Comparison of ENCODE assay signal across 26 mouse cellular contexts in genomic region chr1:186630971-186631370, GRCm38 (mm10).
DNase-seq lines count a peak whose midpoint lies in the region; ATAC-seq and TF ChIP-seq lines count a peak whose summit lies in the region.
"Had no signal": no experiment of that assay in that cellular context is flagged by ENCODE, and none has a peak within 500 bp of the region (broad histone marks: within the 10 kb centered on the region; RNA-seq: fewer than 3 reads in every experiment).

No protein-coding gene starts in this region.

- H3K4me2 ChIP-seq in forebrain, embryonic 11.5 days (ENCODE audit: low read depth, low read length, severe bottlenecking), result no peak overlapping the region
- H3K4me2 ChIP-seq in forebrain, embryonic 16.5 days (ENCODE audit: low read length), result no peak overlapping the region
- H3K4me2 ChIP-seq in heart, embryonic 12.5 days, result no peak overlapping the region
- no peak overlapping the region; the same call in 1 of the 2 replicates for H3K4me2 ChIP-seq in heart, postnatal 0 days (ENCODE audit: low read depth, low read length)
- no peak overlapping the region for H3K4me2 ChIP-seq in limb, embryonic 15.5 days
- H3K4me2 ChIP-seq: hindbrain, embryonic 14.5 days; liver, embryonic 13.5 days had no signal

- no peaks in the 10 kb centered on the region for H3K36me3 ChIP-seq in forebrain, embryonic 11.5 days (ENCODE audit: control insufficient read depth, insufficient read depth, low read length)
- H3K36me3 ChIP-seq in forebrain, embryonic 16.5 days (ENCODE audit: control insufficient read depth, insufficient read depth), result no peaks in the 10 kb centered on the region
- peaks cover 41% of the 10 kb centered on the region for H3K36me3 ChIP-seq in heart, embryonic 12.5 days
- peaks cover 5% of the 10 kb centered on the region; the same call in 1 of the 2 replicates for H3K36me3 ChIP-seq in heart, postnatal 0 days (replicated peaks; ENCODE audit: control insufficient read depth, insufficient read depth, low read length)
- H3K36me3 ChIP-seq in limb, embryonic 15.5 days, result peaks cover 4% of the 10 kb centered on the region; the same call in 1 of the 2 replicates
- H3K36me3 ChIP-seq: forebrain, embryonic 10.5 days; G1E; liver, embryonic 13.5 days had no signal

- WGBS in forebrain, embryonic 11.5 days, result 85% methylated on average over 5 of the region's 5 CpGs
- WGBS in forebrain, embryonic 16.5 days, result 86% methylated on average over 5 of the region's 5 CpGs
- 51% methylated on average over 5 of the region's 5 CpGs for WGBS in heart, embryonic 12.5 days
- 42% methylated on average over 5 of the region's 5 CpGs for WGBS in heart, postnatal 0 days
- WGBS in limb, embryonic 15.5 days, result 65% methylated on average over 5 of the region's 5 CpGs

- intact Hi-C loops in heart, postnatal 14 days (cut with DNase I), result no loop called here

- no peaks in the 10 kb centered on the region for H3K4me1 ChIP-seq in forebrain, embryonic 11.5 days (replicated peaks; ENCODE audit: control insufficient read depth, insufficient read depth, low read length)
- H3K4me1 ChIP-seq in forebrain, embryonic 16.5 days (replicated peaks; ENCODE audit: control insufficient read depth, insufficient read depth, low read length), result peaks cover 4% of the 10 kb centered on the region; the same call in 1 of the 2 replicates
- peaks cover 15% of the 10 kb centered on the region for H3K4me1 ChIP-seq in heart, embryonic 12.5 days (replicated peaks)
- peaks cover 14% of the 10 kb centered on the region; the same call in 1 of the 2 replicates for H3K4me1 ChIP-seq in heart, postnatal 0 days (ENCODE audit: control insufficient read depth, insufficient read depth)
- peaks cover 4% of the 10 kb centered on the region; the same call in 1 of the 2 replicates for H3K4me1 ChIP-seq in limb, embryonic 15.5 days
- H3K4me1 ChIP-seq: liver, embryonic 13.5 days; megakaryocyte, embryonic 14.5 days had no signal

- H3K27ac ChIP-seq in forebrain, embryonic 11.5 days (ENCODE audit: low read depth, low read length), result no peak overlapping the region
- H3K27ac ChIP-seq in forebrain, embryonic 16.5 days (ENCODE audit: low read length), result no peak overlapping the region
- H3K27ac ChIP-seq in heart, embryonic 12.5 days (ENCODE audit: poor library complexity, severe bottlenecking), result 0 out of 2 replicates have a peak overlapping the region, but pooled peaks have one; percentile 35
- peak overlapping the region; percentile 55 for H3K27ac ChIP-seq in heart, postnatal 0 days (ENCODE audit: low read depth)
- H3K27ac ChIP-seq in limb, embryonic 15.5 days, result 0 out of 2 replicates have a peak overlapping the region, but pooled peaks have one; percentile 18
- H3K27ac ChIP-seq: forebrain, embryonic 10.5 days; hindbrain, embryonic 14.5 days; liver, embryonic 13.5 days had no signal

- H3K27me3 ChIP-seq in forebrain, embryonic 11.5 days (ENCODE audit: control insufficient read depth, insufficient read depth, low read length), result no peaks in the 10 kb centered on the region
- H3K27me3 ChIP-seq in forebrain, embryonic 16.5 days (replicated peaks; ENCODE audit: control insufficient read depth, insufficient read depth, low read length), result no peaks in the 10 kb centered on the region
- H3K27me3 ChIP-seq in heart, embryonic 12.5 days (replicated peaks), result no peaks in the 10 kb centered on the region
- no peaks in the 10 kb centered on the region for H3K27me3 ChIP-seq in heart, postnatal 0 days (ENCODE audit: control insufficient read depth, insufficient read depth, low read length)
- H3K27me3 ChIP-seq in limb, embryonic 15.5 days, result no peaks in the 10 kb centered on the region
- H3K27me3 ChIP-seq: liver, embryonic 13.5 days; megakaryocyte, embryonic 14.5 days had no signal

- DNase-seq in forebrain, embryonic 11.5 days (ENCODE audit: low spot score), result peak; percentile 28
- no peak for DNase-seq in heart, adult 8-10 months (ENCODE audit: low spot score)
- no peak for DNase-seq in heart, postnatal 0 days (ENCODE audit: low spot score)
- DNase-seq in heart, postnatal 14 days, result no peak
- DNase-seq: adrenal gland, adult 8-10 months; cerebellum, adult 2 months; cerebellum, postnatal 14 days; forebrain, postnatal 0 days; gastrocnemius, postnatal 14 days; kidney, adult 9 months; kidney, postnatal 10 days; layer of hippocampus, adult 9-11 months; liver, embryonic 13.5 days; lung, adult 18-20 months; lung, postnatal 4 days; midbrain, embryonic 14.5 days; thymus, postnatal 4 days had no signal

- TF ChIP-seq CTCF in heart, postnatal 0 days (IDR thresholded peaks at IDR 0.05; ENCODE audit: low read depth), result no peak

- no peak overlapping the region for H3K9ac ChIP-seq in forebrain, embryonic 11.5 days (ENCODE audit: low read length)
- H3K9ac ChIP-seq in forebrain, embryonic 16.5 days (replicated peaks; ENCODE audit: low read depth, low read length), result no peak overlapping the region
- no peak overlapping the region for H3K9ac ChIP-seq in heart, embryonic 12.5 days
- H3K9ac ChIP-seq in heart, postnatal 0 days (replicated peaks; ENCODE audit: low read depth, low read length), result no peak overlapping the region
- H3K9ac ChIP-seq in limb, embryonic 15.5 days, result no peak overlapping the region
- H3K9ac ChIP-seq: forebrain, postnatal 0 days; hindbrain, embryonic 14.5 days; liver, embryonic 13.5 days had no signal

- no peak for ATAC-seq in forebrain, embryonic 11.5 days (replicated peaks; ENCODE audit: low FRiP score)
- ATAC-seq in forebrain, embryonic 16.5 days, result no peak
- ATAC-seq in heart, embryonic 12.5 days (ENCODE audit: insufficient number of reproducible peaks, low FRiP score), result no peak
- peak; percentile 41; the same call in 1 of the 2 replicates for ATAC-seq in heart, postnatal 0 days (ENCODE audit: insufficient read depth, low read depth)
- 0 out of 2 replicates have a peak, but pooled peaks have one; percentile 46 for ATAC-seq in limb, embryonic 15.5 days (ENCODE audit: insufficient number of reproducible peaks, low FRiP score, low TSS enrichment, low read depth)
- ATAC-seq: forebrain, postnatal 0 days; intestine, postnatal 0 days; lung, postnatal 0 days had no signal

- no peak for TF ChIP-seq EP300 in heart, postnatal 0 days (IDR thresholded peaks at IDR 0.05; ENCODE audit: low read depth)

- H3K4me3 ChIP-seq in forebrain, embryonic 11.5 days (ENCODE audit: low read depth, low read length), result no peak overlapping the region
- H3K4me3 ChIP-seq in forebrain, embryonic 16.5 days (replicated peaks; ENCODE audit: low read length), result no peak overlapping the region
- no peak overlapping the region for H3K4me3 ChIP-seq in heart, embryonic 12.5 days
- no peak overlapping the region for H3K4me3 ChIP-seq in heart, postnatal 0 days (ENCODE audit: low read depth, low read length)
- H3K4me3 ChIP-seq in limb, embryonic 15.5 days, result no peak overlapping the region
- H3K4me3 ChIP-seq: forebrain, embryonic 10.5 days; liver, embryonic 13.5 days; megakaryocyte, embryonic 14.5 days had no signal

- H3K9me3 ChIP-seq in forebrain, embryonic 11.5 days (ENCODE audit: control insufficient read depth, low read length), result no peaks in the 10 kb centered on the region
- H3K9me3 ChIP-seq in forebrain, embryonic 16.5 days (ENCODE audit: control insufficient read depth, low read length), result no peaks in the 10 kb centered on the region
- H3K9me3 ChIP-seq in heart, embryonic 12.5 days (replicated peaks), result no peaks in the 10 kb centered on the region
- no peaks in the 10 kb centered on the region for H3K9me3 ChIP-seq in heart, postnatal 0 days (replicated peaks; ENCODE audit: control insufficient read depth, low read length)
- H3K9me3 ChIP-seq in limb, embryonic 15.5 days, result no peaks in the 10 kb centered on the region
- H3K9me3 ChIP-seq: forebrain, embryonic 10.5 days; liver, embryonic 13.5 days had no signal

Comparison
In these comparisons a context has a peak if more than half of its experiments do, and no peak if none do; other contexts are left out.
1. ATAC-seq: peak in heart, postnatal 0 days (single experiment) and limb, embryonic 15.5 days (single experiment); none in forebrain, embryonic 11.5 days (single experiment), forebrain, embryonic 16.5 days (single experiment) and heart, embryonic 12.5 days (single experiment).
2. H3K27ac ChIP-seq: peak in heart, embryonic 12.5 days (single experiment), heart, postnatal 0 days (single experiment) and limb, embryonic 15.5 days (single experiment); none in forebrain, embryonic 11.5 days (single experiment) and forebrain, embryonic 16.5 days (single experiment).